Mouse (Mus musculus) liver, adult 2 months (tissue): Measurements from ENCODE around the gene Clmn. TPM values are rescaled to one million over a fixed set of nuclear protein-coding genes. Genes with fewer than 3 reads are reported as not detected.

Source experiments
- DNase-seq: peaks from one replicate; pipeline ENCODE4 v3.0.0-alpha.2; 2011; ENCODE audit warnings: low read depth, low spot score; ENCODE audit errors: extremely low read depth
- H3K27ac ChIP-seq: fragments of 200-500 bp; replicated peaks from 2 replicates; pipeline ENCODE4 v1.5.1; 2012; ENCODE audit warnings: low read depth, mild to moderate bottlenecking, control low read depth, inconsistent platforms, low read length; ENCODE audit not compliant: insufficient read depth
- H3K27me3 ChIP-seq: fragments of 200-500 bp; 2 replicates; pipeline ENCODE4 v1.6.1; 2012; ENCODE audit warnings: mild to moderate bottlenecking, moderate library complexity, low read length, inconsistent platforms; ENCODE audit not compliant: control insufficient read depth, insufficient read depth
- H3K36me3 ChIP-seq: fragments of 200-500 bp; 2 replicates; pipeline ENCODE4 v1.6.1; 2012; ENCODE audit warnings: low read length, inconsistent platforms; ENCODE audit not compliant: control insufficient read depth, insufficient read depth
- H3K4me1 ChIP-seq: fragments of 200-500 bp; 2 replicates; pipeline ENCODE4 v1.6.1; 2011; ENCODE audit warnings: low read length; ENCODE audit not compliant: control insufficient read depth, insufficient read depth
- H3K4me3 ChIP-seq: fragments of 200-500 bp; 2 replicates; pipeline ENCODE4 v1.5.1; 2011; ENCODE audit warnings: low read depth, mild to moderate bottlenecking, control low read depth, low read length, moderate library complexity; ENCODE audit not compliant: insufficient read depth
- H3K79me2 ChIP-seq: fragments of 200-500 bp; 2 replicates; pipeline ENCODE4 v1.6.1; 2012; ENCODE audit warnings: inconsistent platforms, mild to moderate bottlenecking, low read length, moderate library complexity; ENCODE audit not compliant: control insufficient read depth, insufficient read depth
- H3K9ac ChIP-seq: fragments of 200-500 bp; 2 replicates; pipeline ENCODE4 v1.6.1; 2012; ENCODE audit warnings: low read depth, mild to moderate bottlenecking, control low read depth, inconsistent platforms, low read length
- CTCF ChIP-seq: fragments of 200-500 bp; IDR thresholded peaks from 2 replicates; pipeline ENCODE4 v1.5.1; 2011; ENCODE audit warnings: low read depth, low read length, control low read depth
- POLR2A ChIP-seq: fragments of 200-500 bp; IDR thresholded peaks from 2 replicates; pipeline ENCODE4 v1.6.1; 2011; ENCODE audit warnings: low read length, control low read depth; ENCODE audit not compliant: insufficient read depth; ENCODE audit errors: extremely low read depth
- WGBS: fragments of 180-500 bp; shearing (Covaris S2); methylation state at CpG from one replicate; pipeline ENCODE4 v1.1.7; 2018; 5-methylcytosine and 5-hydroxymethylcytosine counted together
- polyA plus RNA-seq: library from polyadenylated mRNA; depleted of rRNA; stranded (reverse); fragments of >200 nt; gene quantifications from 2 replicates; pipeline ENCODE4 v1.2.3, GENCODE M21; 2012
- total RNA-seq: library from RNA; depleted of rRNA; stranded (reverse); fragments of >200 nt; gene quantifications from 2 replicates; pipeline ENCODE4 v1.2.3, GENCODE M21; 2014

Gene Clmn
- total and polyA plus RNA-seq, 2 experiments = 13.7 to 20.4 TPM

DNA sequence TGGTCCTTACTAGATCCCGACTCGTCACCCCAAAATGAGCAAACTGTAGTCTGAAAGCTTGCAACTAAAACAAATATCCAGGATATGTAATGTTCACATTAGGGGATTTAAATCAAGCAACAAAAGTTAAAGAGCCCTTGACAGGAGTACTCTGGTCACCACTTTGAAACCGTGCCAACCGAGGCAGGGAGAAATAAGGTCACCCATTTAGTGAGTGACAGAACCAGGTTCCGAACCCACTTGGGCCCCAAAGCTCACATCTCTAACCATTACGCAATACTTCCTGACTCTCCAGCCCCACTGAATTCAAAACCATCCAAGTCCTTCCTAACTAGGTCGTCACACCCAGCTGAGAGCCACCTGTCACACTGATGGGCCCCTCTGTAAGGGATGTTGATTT lies 46.8 kb downstream of the Clmn start:
- Histone ChIP-seq H3K9ac (no peak overlapping the region), H3K36me3 (no peaks in the 10 kb centered on the region), H3K79me2 (peaks cover 48% of the 10 kb centered on the region), H3K4me1 (peaks cover 18% of the 10 kb centered on the region), H3K4me3 (no peak overlapping the region), H3K27me3 (no peaks in the 10 kb centered on the region), H3K27ac (no peak overlapping the region)
- peak; percentile 69 for DNase-seq
- 40% methylated on average over 7 of the region's 7 CpGs for WGBS
- no peak for TF ChIP-seq CTCF
- no peak for TF ChIP-seq POLR2A

DNA sequence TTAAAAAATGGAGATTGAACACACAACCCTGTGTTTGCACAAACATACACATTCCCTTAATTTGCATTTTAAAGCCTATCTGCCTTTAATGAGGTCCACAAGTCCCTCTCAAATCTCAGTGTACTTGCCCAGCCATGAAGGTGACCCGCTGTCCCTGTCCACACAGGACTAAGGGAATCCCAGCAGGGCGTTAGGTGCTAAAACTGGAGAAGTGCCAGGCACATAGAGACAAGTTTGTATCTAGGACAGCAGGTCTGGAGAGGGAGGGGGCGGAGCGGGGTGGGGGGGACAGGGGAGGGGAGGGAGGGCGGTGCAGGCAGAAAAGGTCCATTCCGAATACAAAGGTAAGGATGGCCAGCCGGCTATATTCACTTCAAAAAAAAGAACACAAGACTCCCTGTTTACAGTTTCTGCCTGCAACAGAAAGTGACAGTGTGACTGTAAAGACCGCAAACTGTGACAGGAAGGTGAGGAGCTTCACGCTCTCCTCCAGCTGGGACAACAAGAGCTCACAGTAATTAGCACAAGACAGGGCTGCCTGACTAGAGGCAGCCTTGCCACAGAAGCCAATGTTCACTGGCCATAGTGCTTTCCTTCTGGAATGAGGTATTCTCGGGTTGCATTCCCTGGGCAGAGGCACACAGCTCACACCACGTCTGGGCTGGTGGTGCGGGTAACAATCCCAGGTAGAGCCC lies 47.6 kb downstream of the Clmn start:
- Histone ChIP-seq H3K4me3 (no peak overlapping the region), H3K4me1 (peaks cover 17% of the 10 kb centered on the region)

DNA sequence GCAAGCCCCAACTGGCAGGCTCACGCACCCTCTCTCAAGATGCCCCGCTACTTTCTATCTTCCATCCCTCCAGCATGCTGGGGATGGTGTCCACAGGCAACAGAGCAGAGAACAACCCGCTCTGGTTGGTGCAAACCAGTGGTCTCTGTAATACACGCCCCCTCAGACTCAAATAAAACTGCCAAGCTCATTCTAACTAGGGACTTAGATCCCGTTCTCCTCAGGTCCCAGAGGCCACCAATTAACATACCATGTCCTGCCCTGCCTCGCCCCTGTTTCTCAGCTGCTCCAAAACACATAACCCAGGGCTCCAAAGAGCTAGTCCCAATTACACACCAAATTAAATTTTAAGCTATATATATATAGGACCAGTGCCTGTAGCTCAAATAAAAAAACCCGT lies 50.6 kb downstream of the Clmn start:
- peaks cover 49% of the 10 kb centered on the region for H3K79me2 ChIP-seq
- WGBS = 89% methylated on average over 7 of the region's 7 CpGs
- TF ChIP-seq POLR2A = no peak
- no peak for TF ChIP-seq CTCF
- DNase-seq = no peak
- H3K36me3 ChIP-seq = no peaks in the 10 kb centered on the region
- H3K9ac ChIP-seq = no peak overlapping the region
- H3K4me3 ChIP-seq = no peak overlapping the region
- no peaks in the 10 kb centered on the region for H3K27me3 ChIP-seq
- peaks cover 14% of the 10 kb centered on the region for H3K4me1 ChIP-seq
- H3K27ac ChIP-seq = no peak overlapping the region

More for the DNA sequence above, 47.6 kb downstream of the Clmn start:
- no peak overlapping the region; the same call in 1 of the 2 replicates for H3K9ac ChIP-seq
- no peaks in the 10 kb centered on the region for H3K36me3 ChIP-seq
- H3K79me2 ChIP-seq = peaks cover 46% of the 10 kb centered on the region
- WGBS = 32% methylated on average over 11 of the region's 12 CpGs
- TF ChIP-seq POLR2A (no peak), CTCF (no peak)
- DNase-seq = peak; percentile 74
- H3K27me3 ChIP-seq = no peaks in the 10 kb centered on the region
- H3K27ac ChIP-seq = 0 out of 2 replicates have a peak overlapping the region, but pooled peaks have one; percentile 22

DNA sequence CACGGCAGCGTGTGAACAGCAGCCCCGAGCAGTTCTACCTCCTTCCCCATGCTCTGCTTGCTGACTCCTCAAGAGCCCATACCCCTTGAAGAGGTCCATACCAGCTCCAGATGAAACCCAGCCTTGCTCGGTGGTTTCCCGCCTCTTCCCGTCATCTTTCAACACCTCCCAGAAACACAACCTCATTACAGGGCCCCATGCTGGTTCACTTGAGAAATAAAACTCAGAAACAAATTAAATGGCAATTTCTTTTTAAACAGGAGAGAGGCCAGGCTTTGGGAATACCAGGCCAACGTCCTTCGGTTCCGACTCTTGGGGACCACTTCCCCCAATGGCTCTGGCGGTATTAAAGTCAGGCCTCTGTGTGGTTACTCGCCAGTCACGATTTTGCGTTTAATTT lies 51.1 kb downstream of the Clmn start:
- TF ChIP-seq CTCF = no peak
- no peak for TF ChIP-seq POLR2A
- Histone ChIP-seq H3K36me3 (no peaks in the 10 kb centered on the region), H3K4me3 (no peak overlapping the region), H3K27ac (no peak overlapping the region), H3K9ac (no peak overlapping the region), H3K27me3 (no peaks in the 10 kb centered on the region), H3K79me2 (peaks cover 52% of the 10 kb centered on the region), H3K4me1 (peaks cover 10% of the 10 kb centered on the region)
- no peak for DNase-seq
- WGBS = 90% methylated on average over 13 of the region's 13 CpGs

DNA sequence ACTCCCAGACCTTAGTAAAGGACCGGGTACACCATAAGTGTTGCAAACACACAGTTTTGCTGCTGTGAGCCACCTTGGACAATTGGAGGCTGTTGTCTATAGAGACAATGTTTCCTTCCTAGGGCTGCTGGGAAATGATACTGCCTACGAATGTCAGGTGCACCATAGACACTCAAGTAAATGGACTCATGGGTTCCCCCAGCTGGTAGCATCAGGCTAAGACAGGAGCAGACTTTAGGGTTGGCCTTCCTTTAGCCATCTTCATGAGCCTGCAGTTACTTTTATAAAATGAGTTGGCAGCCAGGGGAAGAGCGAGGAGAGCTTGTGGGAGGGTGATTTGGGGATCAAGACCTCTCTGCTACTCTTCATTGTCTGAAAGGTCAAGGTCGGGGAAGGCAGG lies 52.2 kb downstream of the Clmn start:
- H3K4me1 ChIP-seq = peaks cover 3% of the 10 kb centered on the region

DNA sequence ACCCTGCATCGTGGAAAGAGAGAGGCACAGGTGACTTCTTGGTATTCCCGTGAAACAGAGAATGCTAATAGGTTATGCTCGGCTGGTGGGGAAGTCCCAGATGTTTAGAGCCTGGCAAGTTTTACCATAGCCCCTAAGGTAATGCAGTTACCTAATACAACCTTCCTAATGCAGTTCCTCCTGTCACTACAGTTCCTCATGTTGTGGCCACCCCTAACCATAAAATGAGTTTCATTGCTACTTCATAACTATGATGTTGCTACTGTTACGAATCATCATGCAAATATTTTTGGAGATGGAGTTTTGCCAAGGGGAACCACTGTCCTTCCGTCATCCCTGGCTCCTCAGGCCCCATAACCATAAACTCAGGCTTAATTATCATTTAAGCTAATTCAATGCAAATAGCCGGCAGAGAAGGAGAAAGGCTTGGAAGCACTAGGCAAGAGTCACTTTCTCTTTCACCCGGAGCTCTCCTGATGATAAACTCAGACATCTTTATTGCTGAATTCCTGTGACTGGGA lies 53.9 kb downstream of the Clmn start:
- Histone ChIP-seq H3K4me3 (no peak overlapping the region), H3K4me1 (no peaks in the 10 kb centered on the region), H3K27ac (no peak overlapping the region), H3K9ac (no peak overlapping the region), H3K36me3 (no peaks in the 10 kb centered on the region), H3K27me3 (no peaks in the 10 kb centered on the region), H3K79me2 (peaks cover 56% of the 10 kb centered on the region)
- WGBS = 74% methylated on average over 7 of the region's 7 CpGs
- DNase-seq = no peak
- TF ChIP-seq POLR2A = no peak
- TF ChIP-seq CTCF = no peak

More for the DNA sequence above, 52.2 kb downstream of the Clmn start:
- H3K79me2 ChIP-seq = peaks cover 61% of the 10 kb centered on the region
- no peak overlapping the region for H3K27ac ChIP-seq
- peak; percentile 31 for DNase-seq
- H3K36me3 ChIP-seq = no peaks in the 10 kb centered on the region
- TF ChIP-seq CTCF (peak; percentile 27; the same call in 1 of the 2 replicates), POLR2A (no peak)
- no peak overlapping the region for H3K9ac ChIP-seq
- no peak overlapping the region for H3K4me3 ChIP-seq
- no peaks in the 10 kb centered on the region for H3K27me3 ChIP-seq
- 72% methylated on average over 4 of the region's 4 CpGs for WGBS
